In the genomic region with DNA sequence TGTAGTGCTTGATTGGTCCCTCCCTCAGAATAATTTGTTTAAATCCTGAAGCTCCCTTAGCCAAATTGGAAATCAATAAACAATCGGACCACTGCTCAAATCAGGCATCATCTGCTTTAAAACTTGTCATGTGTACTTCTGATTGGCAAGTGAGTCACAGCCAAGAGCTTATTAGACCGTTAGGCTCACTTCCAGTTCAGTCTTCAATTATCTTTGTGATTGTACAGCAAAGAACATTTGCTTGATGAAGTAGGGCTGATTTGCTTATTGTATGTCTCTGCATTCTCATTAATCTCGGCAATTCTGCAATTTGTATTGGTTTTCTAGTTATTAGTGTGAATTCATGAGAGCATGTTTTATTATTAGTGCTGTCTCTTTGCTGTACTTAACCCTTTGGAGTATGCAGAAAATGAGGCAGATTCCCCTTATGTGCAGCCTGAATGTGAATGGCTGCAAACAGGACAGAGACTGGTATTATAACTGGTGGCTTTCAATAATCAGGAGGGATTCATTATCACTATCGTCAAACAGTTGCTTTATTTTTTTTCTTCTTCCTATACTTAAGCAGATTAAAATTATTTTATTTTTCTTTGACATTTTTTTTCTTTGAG, we compare ENCODE assay signal across 21 mouse cellular contexts.
A peak's percentile ranks its signal among the peaks of the same experiment; 100 is the strongest.
DNase-seq lines count a peak whose midpoint lies in the region; ATAC-seq lines count a peak whose summit lies in the region.
"Had no signal": no experiment of that assay in that cellular context is flagged by ENCODE, and none has a peak within 500 bp of the region (broad histone marks: within the 10 kb centered on the region; RNA-seq: fewer than 3 reads in every experiment).

No protein-coding gene starts in this region.

- H3K36me3 ChIP-seq in forebrain, embryonic 12.5 days (replicated peaks), result no peaks in the 10 kb centered on the region
- no peaks in the 10 kb centered on the region for H3K36me3 ChIP-seq in forebrain, embryonic 10.5 days (replicated peaks)
- no peaks in the 10 kb centered on the region for H3K36me3 ChIP-seq in forebrain, embryonic 16.5 days (ENCODE audit: control insufficient read depth, insufficient read depth)
- H3K36me3 ChIP-seq in midbrain, embryonic 15.5 days (replicated peaks), result no peaks in the 10 kb centered on the region
- H3K36me3 ChIP-seq: embryonic facial prominence, embryonic 12.5 days; embryonic facial prominence, embryonic 15.5 days; hindbrain, embryonic 12.5 days; hindbrain, embryonic 15.5 days had no signal

- ATAC-seq in forebrain, embryonic 12.5 days (ENCODE audit: low FRiP score), result peak; percentile 11; the same call in 1 of the 2 replicates
- ATAC-seq in forebrain, embryonic 16.5 days, result peak; percentile 89
- no peak for ATAC-seq in midbrain, embryonic 15.5 days (replicated peaks)
- ATAC-seq: activated CD4-positive, CD25-positive, alpha-beta regulatory T cell, adult 4 months had no signal

- no peaks in the 10 kb centered on the region for H3K4me1 ChIP-seq in forebrain, embryonic 12.5 days
- no peaks in the 10 kb centered on the region for H3K4me1 ChIP-seq in forebrain, embryonic 10.5 days
- peaks cover 3% of the 10 kb centered on the region; the same call in 1 of the 2 replicates for H3K4me1 ChIP-seq in forebrain, embryonic 16.5 days (replicated peaks; ENCODE audit: control insufficient read depth, insufficient read depth, low read length)
- H3K4me1 ChIP-seq in midbrain, embryonic 15.5 days, result no peaks in the 10 kb centered on the region
- H3K4me1 ChIP-seq: embryonic facial prominence, embryonic 12.5 days; embryonic facial prominence, embryonic 15.5 days; hindbrain, embryonic 12.5 days; hindbrain, embryonic 15.5 days had no signal

- no peak overlapping the region for H3K4me2 ChIP-seq in forebrain, embryonic 12.5 days
- H3K4me2 ChIP-seq in forebrain, embryonic 16.5 days (ENCODE audit: low read length), result no peak overlapping the region
- no peak overlapping the region for H3K4me2 ChIP-seq in midbrain, embryonic 15.5 days
- H3K4me2 ChIP-seq: embryonic facial prominence, embryonic 12.5 days; embryonic facial prominence, embryonic 15.5 days; heart, embryonic 11.5 days; hindbrain, embryonic 12.5 days; hindbrain, embryonic 15.5 days had no signal

- H3K9me3 ChIP-seq in forebrain, embryonic 12.5 days, result no peaks in the 10 kb centered on the region
- H3K9me3 ChIP-seq in forebrain, embryonic 10.5 days, result no peaks in the 10 kb centered on the region
- H3K9me3 ChIP-seq in forebrain, embryonic 16.5 days (ENCODE audit: control insufficient read depth, low read length), result no peaks in the 10 kb centered on the region
- no peaks in the 10 kb centered on the region for H3K9me3 ChIP-seq in midbrain, embryonic 15.5 days
- H3K9me3 ChIP-seq: embryonic facial prominence, embryonic 12.5 days; embryonic facial prominence, embryonic 15.5 days; hindbrain, embryonic 12.5 days; hindbrain, embryonic 15.5 days had no signal

- 53% methylated on average over 4 of the region's 4 CpGs for WGBS in forebrain, embryonic 12.5 days
- WGBS in forebrain, embryonic 10.5 days, result 82% methylated on average over 4 of the region's 4 CpGs
- 26% methylated on average over 4 of the region's 4 CpGs for WGBS in forebrain, embryonic 16.5 days
- WGBS in midbrain, embryonic 15.5 days, result 72% methylated on average over 4 of the region's 4 CpGs

- H3K27me3 ChIP-seq in forebrain, embryonic 12.5 days, result no peaks in the 10 kb centered on the region
- H3K27me3 ChIP-seq in forebrain, embryonic 10.5 days (ENCODE audit: poor library complexity, severe bottlenecking), result no peaks in the 10 kb centered on the region
- no peaks in the 10 kb centered on the region for H3K27me3 ChIP-seq in forebrain, embryonic 16.5 days (replicated peaks; ENCODE audit: control insufficient read depth, insufficient read depth, low read length)
- H3K27me3 ChIP-seq in midbrain, embryonic 15.5 days (replicated peaks), result no peaks in the 10 kb centered on the region
- H3K27me3 ChIP-seq: embryonic facial prominence, embryonic 12.5 days; embryonic facial prominence, embryonic 15.5 days; hindbrain, embryonic 12.5 days; hindbrain, embryonic 15.5 days had no signal

- no peak overlapping the region for H3K4me3 ChIP-seq in forebrain, embryonic 12.5 days (replicated peaks)
- H3K4me3 ChIP-seq in forebrain, embryonic 10.5 days, result no peak overlapping the region
- H3K4me3 ChIP-seq in forebrain, embryonic 16.5 days (replicated peaks; ENCODE audit: low read length), result no peak overlapping the region
- no peak overlapping the region for H3K4me3 ChIP-seq in midbrain, embryonic 15.5 days
- H3K4me3 ChIP-seq: embryonic facial prominence, embryonic 12.5 days; embryonic facial prominence, embryonic 15.5 days; hindbrain, embryonic 12.5 days; hindbrain, embryonic 15.5 days had no signal

- H3K27ac ChIP-seq in forebrain, embryonic 12.5 days, result no peak overlapping the region
- H3K27ac ChIP-seq in forebrain, embryonic 10.5 days, result no peak overlapping the region
- H3K27ac ChIP-seq in forebrain, embryonic 16.5 days (ENCODE audit: low read length), result no peak overlapping the region
- H3K27ac ChIP-seq in midbrain, embryonic 15.5 days, result no peak overlapping the region
- H3K27ac ChIP-seq: embryonic facial prominence, embryonic 12.5 days; embryonic facial prominence, embryonic 15.5 days; hindbrain, embryonic 12.5 days; hindbrain, embryonic 15.5 days had no signal

- H3K9ac ChIP-seq in forebrain, embryonic 12.5 days, result no peak overlapping the region
- H3K9ac ChIP-seq in forebrain, embryonic 16.5 days (replicated peaks; ENCODE audit: low read depth, low read length), result no peak overlapping the region
- no peak overlapping the region for H3K9ac ChIP-seq in midbrain, embryonic 15.5 days
- H3K9ac ChIP-seq: embryonic facial prominence, embryonic 12.5 days; embryonic facial prominence, embryonic 15.5 days; hindbrain, embryonic 12.5 days; hindbrain, embryonic 15.5 days had no signal

- no peak for DNase-seq in forebrain, embryonic 10.5 days (ENCODE audit: extremely low spot score, low spot score)
- DNase-seq in retina, postnatal 1 day, result peak; percentile 3
- DNase-seq in retina, embryonic 14.5 days (ENCODE audit: low spot score), result no peak
- no peak for DNase-seq in urinary bladder, postnatal 10 days (ENCODE audit: low spot score)
- DNase-seq: adrenal gland, adult 8-10 months; adrenal gland, postnatal 25 days; cerebellum, adult 11 months; cerebellum, adult 2 months; cerebellum, adult 9-11 months; cerebellum, postnatal 25 days; gastrocnemius, postnatal 14 days; heart, adult 11 months had no signal
